Mouse (Mus musculus): Measurements from ENCODE around the gene Dnaaf5.

DNA sequence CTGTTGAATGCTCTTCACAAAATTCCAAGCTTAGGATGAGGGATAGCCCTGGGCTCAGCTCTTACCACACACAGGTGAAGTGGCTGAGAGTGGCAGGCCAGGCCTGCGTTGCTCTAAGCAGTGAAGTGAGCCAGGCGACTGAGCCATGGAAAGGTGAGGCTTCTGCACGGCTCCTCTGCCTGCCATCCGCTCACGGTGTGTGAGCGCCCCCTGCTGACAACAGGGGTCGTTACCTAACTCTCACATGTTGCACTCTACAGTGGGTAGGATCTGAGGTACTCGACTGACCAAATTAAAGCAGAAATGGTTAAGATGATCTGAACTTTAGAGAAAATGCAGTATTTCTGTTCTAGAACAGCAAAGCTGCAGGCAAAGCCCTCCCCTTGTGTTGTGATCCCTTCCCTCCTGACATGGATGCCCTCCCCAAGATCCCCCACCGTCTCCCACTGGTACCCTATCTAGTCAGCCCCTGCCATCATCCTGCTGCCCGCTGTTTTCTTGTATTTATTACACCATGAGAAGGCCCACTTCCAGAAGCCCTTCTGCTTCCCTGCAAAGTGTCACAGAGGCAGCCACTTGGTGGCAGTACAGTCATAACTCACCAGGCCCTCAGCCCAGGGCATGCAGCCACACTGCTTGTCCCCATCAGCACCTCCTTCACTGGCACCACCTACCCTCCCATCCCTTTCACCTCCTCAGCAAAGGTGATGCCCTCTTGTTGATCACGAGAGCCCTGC is 29.0 kb downstream of the Dnaaf5 start:
- TF ChIP-seq CTCF (IDR thresholded peaks at IDR 0.05; ENCODE audit: extremely low read depth, insufficient read depth, insufficient read length, insufficient replicate concordance): peak; percentile 98
- TF ChIP-seq POLR2A (IDR thresholded peaks at IDR 0.05; ENCODE audit: low read depth, low read length): no peak
